Mouse (Mus musculus) liver, embryonic 16.5 days (tissue): ENCODE data around the gene Tcp11. TPM values are rescaled to one million over a fixed set of nuclear protein-coding genes. Genes with fewer than 3 reads are reported as not detected.

Source experiments
- ATAC-seq: fragments of 200-750 bp; cut with Nextera tagmentation; 2 replicates; pipeline ENCODE4 v1.8.0; 2017; ENCODE audit warnings: low read depth, mild to moderate bottlenecking, moderate number of reproducible peaks, moderate library complexity
- H3K27ac ChIP-seq: fragments of 300-500 bp; sonication (generic); 2 replicates; pipeline ENCODE4 v1.5.1; 2014; ENCODE audit warnings: mild to moderate bottlenecking, low read length
- H3K27me3 ChIP-seq: fragments of 300-500 bp; sonication (generic); 2 replicates; pipeline ENCODE4 v1.6.1; 2014; ENCODE audit warnings: low read depth, low read length, mixed read lengths; ENCODE audit not compliant: control insufficient read depth, insufficient read depth
- H3K36me3 ChIP-seq: fragments of 300-500 bp; sonication (generic); 2 replicates; pipeline ENCODE4 v1.6.1; 2014; ENCODE audit warnings: mild to moderate bottlenecking; ENCODE audit not compliant: control insufficient read depth, insufficient read depth
- H3K4me1 ChIP-seq: fragments of 300-500 bp; sonication (generic); 2 replicates; pipeline ENCODE4 v1.6.1; 2014; ENCODE audit warnings: low read depth, low read length, mixed read lengths; ENCODE audit not compliant: control insufficient read depth
- H3K4me2 ChIP-seq: fragments of 300-500 bp; sonication (generic); 2 replicates; pipeline ENCODE4 v1.6.1; 2014; ENCODE audit warnings: low read depth, low read length, mixed read lengths
- H3K4me3 ChIP-seq: fragments of 300-500 bp; sonication (generic); 2 replicates; pipeline ENCODE4 v1.5.1; 2014; ENCODE audit warnings: low read depth, mild to moderate bottlenecking, low read length
- H3K9ac ChIP-seq: fragments of 300-500 bp; sonication (generic); 2 replicates; pipeline ENCODE4 v1.6.1; 2014; ENCODE audit warnings: low read depth, low read length
- H3K9me3 ChIP-seq: fragments of 300-500 bp; sonication (generic); replicated peaks from 2 replicates; pipeline ENCODE4 v1.6.1; 2016; ENCODE audit warnings: low read length; ENCODE audit not compliant: control insufficient read depth
- WGBS: fragments of 180-500 bp; shearing (Covaris S2); extraction: QIAGEN DNeasy Blood & Tissue Kit; methylation state at CpG from one replicate; pipeline ENCODE4 v1.1.7; 2014; ENCODE audit not compliant: insufficient replicate concordance; 5-methylcytosine and 5-hydroxymethylcytosine counted together
- polyA plus RNA-seq: library from polyadenylated mRNA; unstranded; fragments of >200 nt; fragmentation: Nextera tagmentation; extraction: Ambion mirVana; gene quantifications from 2 replicates; pipeline ENCODE4 v1.2.1, GENCODE M21; 2015

Gene Tcp11
- polyA plus RNA-seq, 1 experiment from 2014 or later: 0.06 TPM

- H3K36me3 ChIP-seq: no peaks in the 10 kb centered on the region
- WGBS: 28% methylated on average over 14 of the region's 14 CpGs
- H3K27ac ChIP-seq: no peak overlapping the region
- no peak overlapping the region for H3K4me3 ChIP-seq
- no peaks in the 10 kb centered on the region for H3K9me3 ChIP-seq
- H3K4me2 ChIP-seq: no peak overlapping the region
- no peaks in the 10 kb centered on the region for H3K27me3 ChIP-seq
- ATAC-seq: no peak
- H3K4me1 ChIP-seq: no peaks in the 10 kb centered on the region
- H3K9ac ChIP-seq: no peak overlapping the region
Observed at GRCm38 (mm10) chr17:28107275-28107674, 26.8 kb upstream of the Tcp11 start.

- no peaks in the 10 kb centered on the region for H3K27me3 ChIP-seq
- H3K9me3 ChIP-seq: no peaks in the 10 kb centered on the region
- H3K27ac ChIP-seq: no peak overlapping the region
- no peak overlapping the region for H3K9ac ChIP-seq
- no peak for ATAC-seq
- no peaks in the 10 kb centered on the region for H3K4me1 ChIP-seq
- H3K36me3 ChIP-seq: no peaks in the 10 kb centered on the region
- no peak overlapping the region for H3K4me3 ChIP-seq
- H3K4me2 ChIP-seq: no peak overlapping the region
- 59% methylated on average over 6 of the region's 6 CpGs for WGBS
Observed at GRCm38 (mm10) chr17:28106352-28106751, 25.9 kb upstream of the Tcp11 start.

GRCm38 (mm10) chr17:28104416-28104815, 24.0 kb upstream of the Tcp11 start:
- Histone ChIP-seq H3K9ac (no peak overlapping the region), H3K4me3 (no peak overlapping the region), H3K4me1 (no peaks in the 10 kb centered on the region), H3K27me3 (no peaks in the 10 kb centered on the region), H3K9me3 (no peaks in the 10 kb centered on the region), H3K27ac (no peak overlapping the region), H3K4me2 (no peak overlapping the region), H3K36me3 (no peaks in the 10 kb centered on the region)
- 61% methylated on average over 6 of the region's 6 CpGs for WGBS
- no peak for ATAC-seq

- no peak overlapping the region for H3K9ac ChIP-seq
- ATAC-seq: no peak
- WGBS: 45% methylated on average over 10 of the region's 10 CpGs
- H3K4me3 ChIP-seq: no peak overlapping the region
- no peaks in the 10 kb centered on the region for H3K4me1 ChIP-seq
- H3K27ac ChIP-seq: no peak overlapping the region
- H3K27me3 ChIP-seq: no peaks in the 10 kb centered on the region
- no peaks in the 10 kb centered on the region for H3K9me3 ChIP-seq
- H3K36me3 ChIP-seq: no peaks in the 10 kb centered on the region
- H3K4me2 ChIP-seq: no peak overlapping the region
Observed at GRCm38 (mm10) chr17:28101902-28102319, 21.5 kb upstream of the Tcp11 start.

- Histone ChIP-seq H3K36me3 (no peaks in the 10 kb centered on the region), H3K27me3 (no peaks in the 10 kb centered on the region), H3K27ac (no peak overlapping the region), H3K9ac (no peak overlapping the region), H3K4me3 (no peak overlapping the region), H3K9me3 (no peaks in the 10 kb centered on the region), H3K4me2 (no peak overlapping the region), H3K4me1 (no peaks in the 10 kb centered on the region)
- no peak for ATAC-seq
- 48% methylated on average over 12 of the region's 12 CpGs for WGBS
Observed at GRCm38 (mm10) chr17:28101284-28101887, 20.9 kb upstream of the Tcp11 start.

- Histone ChIP-seq H3K4me1 (no peaks in the 10 kb centered on the region), H3K27ac (no peak overlapping the region), H3K9ac (no peak overlapping the region), H3K36me3 (no peaks in the 10 kb centered on the region), H3K9me3 (no peaks in the 10 kb centered on the region), H3K4me2 (no peak overlapping the region), H3K4me3 (no peak overlapping the region), H3K27me3 (no peaks in the 10 kb centered on the region)
- WGBS: 45% methylated on average over 1 of the region's 1 CpGs
- ATAC-seq: no peak
Observed at GRCm38 (mm10) chr17:28100669-28101068, 20.2 kb upstream of the Tcp11 start.

- H3K27me3 ChIP-seq: no peaks in the 10 kb centered on the region
- no peak overlapping the region for H3K4me2 ChIP-seq
- H3K4me1 ChIP-seq: no peaks in the 10 kb centered on the region
- no peak overlapping the region for H3K4me3 ChIP-seq
- WGBS: 63% methylated on average over 3 of the region's 3 CpGs
- no peak overlapping the region for H3K27ac ChIP-seq
- H3K9ac ChIP-seq: no peak overlapping the region
- no peaks in the 10 kb centered on the region for H3K36me3 ChIP-seq
- no peaks in the 10 kb centered on the region for H3K9me3 ChIP-seq
- ATAC-seq: no peak
Observed at GRCm38 (mm10) chr17:28099086-28099485, 18.6 kb upstream of the Tcp11 start.

GRCm38 (mm10) chr17:28097308-28097707, 16.9 kb upstream of the Tcp11 start:
- WGBS: 71% methylated on average over 13 of the region's 13 CpGs
- Histone ChIP-seq H3K4me3 (no peak overlapping the region), H3K27me3 (no peaks in the 10 kb centered on the region), H3K9ac (no peak overlapping the region), H3K9me3 (no peaks in the 10 kb centered on the region; the same call in 1 of the 2 replicates), H3K36me3 (no peaks in the 10 kb centered on the region), H3K27ac (no peak overlapping the region), H3K4me2 (no peak overlapping the region), H3K4me1 (no peaks in the 10 kb centered on the region)
- ATAC-seq: no peak

GRCm38 (mm10) chr17:28096418-28096817, 16.0 kb upstream of the Tcp11 start:
- no peaks in the 10 kb centered on the region for H3K27me3 ChIP-seq
- WGBS: 62% methylated on average over 10 of the region's 10 CpGs

More at GRCm38 (mm10) chr17:28096418-28096817, 16.0 kb upstream of the Tcp11 start:
- H3K9ac ChIP-seq: no peak overlapping the region
- H3K4me1 ChIP-seq: no peaks in the 10 kb centered on the region
- no peak overlapping the region for H3K4me3 ChIP-seq
- ATAC-seq: no peak
- no peaks in the 10 kb centered on the region for H3K36me3 ChIP-seq
- H3K27ac ChIP-seq: no peak overlapping the region
- H3K9me3 ChIP-seq: no peaks in the 10 kb centered on the region; the same call in 1 of the 2 replicates
- H3K4me2 ChIP-seq: no peak overlapping the region
